In the genomic region with DNA sequence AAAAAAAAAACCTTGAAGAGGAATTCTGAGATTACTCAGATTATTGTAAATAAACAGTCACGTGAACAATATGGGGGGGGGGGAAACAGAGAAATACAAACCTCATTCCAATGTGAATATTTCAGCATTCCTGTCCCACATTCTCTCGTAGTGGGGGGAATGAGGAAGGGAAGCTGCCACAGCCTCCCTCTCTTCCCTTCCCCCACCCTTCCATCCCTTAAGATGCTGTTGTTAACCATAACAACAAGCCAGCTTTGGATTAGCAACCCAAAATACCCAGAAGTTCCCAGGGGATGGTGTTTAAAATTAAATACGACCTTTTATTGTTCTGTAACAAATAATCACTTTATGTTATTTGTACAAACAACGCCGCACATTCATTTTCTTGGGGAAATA, we compare ENCODE assay signal across 11 mouse cellular contexts.
DNase-seq lines count a peak whose midpoint lies in the region; ATAC-seq lines count a peak whose summit lies in the region.
"Had no signal": no experiment of that assay in that cellular context is flagged by ENCODE, and none has a peak within 500 bp of the region (broad histone marks: within the 10 kb centered on the region; RNA-seq: fewer than 3 reads in every experiment).

No protein-coding gene starts in this region.

- H3K4me2 ChIP-seq in heart, embryonic 16.5 days (ENCODE audit: low read depth, low read length), result peak overlapping the region; percentile 32; the same call in 1 of the 2 replicates
- H3K4me2 ChIP-seq in neural tube, embryonic 12.5 days (replicated peaks), result peak overlapping the region; percentile 23
- peak overlapping the region; percentile 43 for H3K4me2 ChIP-seq in hindbrain, embryonic 14.5 days (replicated peaks)
- H3K4me2 ChIP-seq in neural tube, embryonic 14.5 days (ENCODE audit: low read depth, low read length), result peak overlapping the region; percentile 21

- WGBS in heart, embryonic 16.5 days, result 62% methylated on average over 5 of the region's 5 CpGs
- WGBS in neural tube, embryonic 12.5 days, result 47% methylated on average over 5 of the region's 5 CpGs
- 38% methylated on average over 5 of the region's 5 CpGs for WGBS in hindbrain, embryonic 14.5 days
- WGBS in neural tube, embryonic 14.5 days, result 39% methylated on average over 5 of the region's 5 CpGs

- H3K27ac ChIP-seq in heart, embryonic 16.5 days (ENCODE audit: low read length), result no peak overlapping the region
- no peak overlapping the region for H3K27ac ChIP-seq in neural tube, embryonic 12.5 days
- H3K27ac ChIP-seq in hindbrain, embryonic 14.5 days, result peak overlapping the region; percentile 70
- H3K27ac ChIP-seq in neural tube, embryonic 14.5 days (ENCODE audit: low read depth, low read length), result no peak overlapping the region

- ATAC-seq in heart, embryonic 16.5 days (replicated peaks; ENCODE audit: extremely low read depth, insufficient read depth, low FRiP score), result no peak
- no peak for ATAC-seq in neural tube, embryonic 12.5 days (ENCODE audit: low FRiP score, low read depth)
- ATAC-seq in hindbrain, embryonic 14.5 days (ENCODE audit: low FRiP score), result no peak
- ATAC-seq in neural tube, embryonic 14.5 days (ENCODE audit: low read depth), result no peak
- ATAC-seq: liver, postnatal 0 days had no signal

- H3K9ac ChIP-seq in heart, embryonic 16.5 days (ENCODE audit: low read length), result no peak overlapping the region
- H3K9ac ChIP-seq in neural tube, embryonic 12.5 days, result no peak overlapping the region
- H3K9ac ChIP-seq in hindbrain, embryonic 14.5 days, result no peak overlapping the region
- no peak overlapping the region for H3K9ac ChIP-seq in neural tube, embryonic 14.5 days (replicated peaks; ENCODE audit: low read depth, low read length)
- H3K9ac ChIP-seq: liver, postnatal 0 days had no signal

- peaks cover 21% of the 10 kb centered on the region for H3K4me1 ChIP-seq in heart, embryonic 16.5 days (ENCODE audit: control insufficient read depth, insufficient read depth, low read length)
- peaks cover 24% of the 10 kb centered on the region for H3K4me1 ChIP-seq in neural tube, embryonic 12.5 days
- peaks cover 29% of the 10 kb centered on the region for H3K4me1 ChIP-seq in hindbrain, embryonic 14.5 days (replicated peaks; ENCODE audit: control insufficient read depth, insufficient read depth, low read length)
- H3K4me1 ChIP-seq in neural tube, embryonic 14.5 days (ENCODE audit: control insufficient read depth, insufficient read depth, low read length), result peaks cover 10% of the 10 kb centered on the region

- DNase-seq in heart, adult 18-20 months, result no peak
- no peak for DNase-seq in neural tube, embryonic 10.5 days (ENCODE audit: extremely low spot score, low spot score)
- DNase-seq in hindbrain, embryonic 14.5 days (ENCODE audit: low spot score), result no peak
- DNase-seq in urinary bladder, adult 2 months (ENCODE audit: low spot score), result no peak
- no peak for DNase-seq in left cerebral cortex, adult 9 months (ENCODE audit: low spot score in 2 of 2)
- DNase-seq: thymus, adult 2 months had no signal

- H3K4me3 ChIP-seq in heart, embryonic 16.5 days (ENCODE audit: low read length), result no peak overlapping the region
- no peak overlapping the region for H3K4me3 ChIP-seq in neural tube, embryonic 12.5 days
- H3K4me3 ChIP-seq in hindbrain, embryonic 14.5 days (replicated peaks; ENCODE audit: low read length), result no peak overlapping the region
- no peak overlapping the region for H3K4me3 ChIP-seq in neural tube, embryonic 14.5 days (ENCODE audit: low read depth, low read length)

- H3K36me3 ChIP-seq in heart, embryonic 16.5 days (ENCODE audit: control insufficient read depth, insufficient read depth), result no peaks in the 10 kb centered on the region; the same call in 1 of the 2 replicates
- H3K36me3 ChIP-seq in neural tube, embryonic 12.5 days, result no peaks in the 10 kb centered on the region
- no peaks in the 10 kb centered on the region for H3K36me3 ChIP-seq in hindbrain, embryonic 14.5 days (replicated peaks; ENCODE audit: control insufficient read depth, insufficient read depth)
- H3K36me3 ChIP-seq in neural tube, embryonic 14.5 days (ENCODE audit: control insufficient read depth, insufficient read depth, low read length), result no peaks in the 10 kb centered on the region

- H3K27me3 ChIP-seq in heart, embryonic 16.5 days (ENCODE audit: control insufficient read depth, insufficient read depth, low read length), result no peaks in the 10 kb centered on the region
- no peaks in the 10 kb centered on the region for H3K27me3 ChIP-seq in neural tube, embryonic 12.5 days (replicated peaks)
- no peaks in the 10 kb centered on the region for H3K27me3 ChIP-seq in hindbrain, embryonic 14.5 days (ENCODE audit: control insufficient read depth, insufficient read depth, low read length)
- no peaks in the 10 kb centered on the region for H3K27me3 ChIP-seq in neural tube, embryonic 14.5 days (ENCODE audit: control insufficient read depth, insufficient read depth, low read length)
- H3K27me3 ChIP-seq: CH12.LX had no signal

- no peaks in the 10 kb centered on the region for H3K9me3 ChIP-seq in heart, embryonic 16.5 days (replicated peaks; ENCODE audit: control insufficient read depth, low read length)
- no peaks in the 10 kb centered on the region for H3K9me3 ChIP-seq in neural tube, embryonic 12.5 days
- no peaks in the 10 kb centered on the region for H3K9me3 ChIP-seq in hindbrain, embryonic 14.5 days (ENCODE audit: control insufficient read depth, low read length)
- H3K9me3 ChIP-seq in neural tube, embryonic 14.5 days (ENCODE audit: control insufficient read depth, low read length), result no peaks in the 10 kb centered on the region
